Mouse (Mus musculus) stomach, postnatal 0 days (tissue): ENCODE results near the gene Itpk1. TPM values are rescaled to one million over a fixed set of nuclear protein-coding genes. Genes with fewer than 3 reads are reported as not detected.

Experiments
- ATAC-seq: fragments of 200-750 bp; cut with Nextera tagmentation; 2 replicates; pipeline ENCODE4 v1.8.0; 2017; ENCODE audit not compliant: low FRiP score, low TSS enrichment
- DNase-seq: peaks from one replicate; pipeline ENCODE4 v3.0.0-alpha.2; 2016; ENCODE audit warnings: low spot score
- H3K27ac ChIP-seq: fragments of 300-500 bp; sonication (generic); replicated peaks from 2 replicates; pipeline ENCODE4 v1.5.1; 2014; ENCODE audit warnings: mild to moderate bottlenecking, control low read depth
- H3K27me3 ChIP-seq: fragments of 300-500 bp; sonication (generic); 2 replicates; pipeline ENCODE4 v1.6.1; 2014; ENCODE audit warnings: low read length; ENCODE audit not compliant: control insufficient read depth, insufficient read depth
- H3K36me3 ChIP-seq: fragments of 300-500 bp; sonication (generic); 2 replicates; pipeline ENCODE4 v1.6.1; 2014; ENCODE audit warnings: low read length, mixed read lengths; ENCODE audit not compliant: control insufficient read depth, insufficient read depth
- H3K4me1 ChIP-seq: fragments of 300-500 bp; sonication (generic); replicated peaks from 2 replicates; pipeline ENCODE4 v1.6.1; 2014; ENCODE audit warnings: antibody characterized with exemption; ENCODE audit not compliant: control insufficient read depth, insufficient read depth
- H3K4me2 ChIP-seq: fragments of 300-500 bp; sonication (generic); replicated peaks from 2 replicates; pipeline ENCODE4 v1.6.1; 2014; ENCODE audit warnings: low read depth, mild to moderate bottlenecking, control low read depth, moderate library complexity
- H3K4me3 ChIP-seq: fragments of 300-500 bp; sonication (generic); 2 replicates; pipeline ENCODE4 v1.5.1; 2014; ENCODE audit warnings: low read depth, low read length, control low read depth
- H3K9ac ChIP-seq: fragments of 300-500 bp; sonication (generic); 2 replicates; pipeline ENCODE4 v1.6.1; 2014; ENCODE audit warnings: mild to moderate bottlenecking, low read length, control low read depth, mixed read lengths
- H3K9me3 ChIP-seq: fragments of 300-500 bp; sonication (generic); 2 replicates; pipeline ENCODE4 v1.6.1; 2016; ENCODE audit warnings: low read length; ENCODE audit not compliant: control insufficient read depth
- CTCF ChIP-seq: IDR thresholded peaks from 2 replicates; pipeline ENCODE4 v1.5.1; 2016; ENCODE audit warnings: antibody characterized with exemption, low read depth, mild to moderate bottlenecking, moderate library complexity
- EP300 ChIP-seq: optimal IDR thresholded peaks from 2 replicates; pipeline ENCODE3; 2016; ENCODE audit warnings: antibody characterized with exemption
- WGBS: fragments of 180-500 bp; shearing (Covaris S2); extraction: QIAGEN DNeasy Blood & Tissue Kit; methylation state at CpG from one replicate; pipeline ENCODE4 v1.1.7; 2014; 5-methylcytosine and 5-hydroxymethylcytosine counted together
- polyA plus RNA-seq: library from polyadenylated mRNA; unstranded; fragments of >200 nt; fragmentation: Nextera tagmentation; extraction: Ambion mirVana; gene quantifications from 2 replicates; pipeline ENCODE4 v1.2.1, GENCODE M21; 2015

The Itpk1 gene
- polyA plus RNA-seq, 1 experiment from 2014 or later: 21.5 TPM

DNA sequence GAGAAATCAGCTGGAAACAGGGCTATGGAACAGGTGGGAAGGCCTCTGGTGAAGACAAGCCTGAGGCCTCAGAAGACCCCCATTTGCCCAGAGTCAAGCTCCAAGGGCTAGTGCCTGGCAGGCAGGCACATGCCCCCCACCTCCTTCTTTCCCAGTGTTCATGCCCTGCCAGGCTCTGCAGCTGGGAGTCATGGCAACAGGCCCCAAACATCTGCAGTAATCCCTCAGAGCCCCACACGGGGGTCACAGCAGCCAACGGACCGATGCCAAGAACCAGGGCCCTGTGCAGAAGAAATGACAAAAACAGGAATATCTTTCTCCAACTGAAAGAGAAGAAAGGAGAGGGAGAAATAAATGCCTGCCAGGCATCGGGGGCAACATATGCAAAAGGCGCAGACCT lies 20.8 kb downstream of the Itpk1 start:
- no peaks in the 10 kb centered on the region for H3K36me3 ChIP-seq
- peaks cover 4% of the 10 kb centered on the region; the same call in 1 of the 2 replicates for H3K4me1 ChIP-seq
- 66% methylated on average over 5 of the region's 5 CpGs for WGBS
- DNase-seq: no peak
- no peak overlapping the region for H3K4me2 ChIP-seq
- TF ChIP-seq CTCF (no peak), EP300 (no peak)
- H3K9ac ChIP-seq: no peak overlapping the region
- no peak overlapping the region for H3K27ac ChIP-seq
- no peak for ATAC-seq
- no peaks in the 10 kb centered on the region for H3K9me3 ChIP-seq
- H3K27me3 ChIP-seq: no peaks in the 10 kb centered on the region
- H3K4me3 ChIP-seq: no peak overlapping the region

DNA sequence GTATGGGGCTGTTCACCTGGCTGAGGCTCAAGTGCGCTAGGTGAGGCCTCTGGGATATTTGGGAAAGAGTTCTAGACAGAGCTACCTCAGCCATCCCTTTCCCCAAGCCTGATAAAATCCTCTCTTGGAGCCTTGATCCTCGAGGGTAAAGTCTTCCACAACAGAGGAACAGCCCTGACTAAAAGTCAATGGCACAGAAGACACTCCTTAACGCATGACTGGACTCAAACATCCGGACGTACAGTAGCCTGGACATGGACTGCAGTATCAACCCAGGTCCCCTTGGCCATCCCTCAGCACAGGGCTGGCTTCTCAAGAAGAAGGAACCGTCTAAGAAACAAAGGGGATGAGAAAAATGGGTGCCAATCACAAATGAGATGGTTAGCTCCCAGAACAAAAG lies 21.3 kb downstream of the Itpk1 start:
- 75% methylated on average over 6 of the region's 6 CpGs for WGBS
- Histone ChIP-seq H3K9ac (no peak overlapping the region), H3K27ac (no peak overlapping the region)

DNA sequence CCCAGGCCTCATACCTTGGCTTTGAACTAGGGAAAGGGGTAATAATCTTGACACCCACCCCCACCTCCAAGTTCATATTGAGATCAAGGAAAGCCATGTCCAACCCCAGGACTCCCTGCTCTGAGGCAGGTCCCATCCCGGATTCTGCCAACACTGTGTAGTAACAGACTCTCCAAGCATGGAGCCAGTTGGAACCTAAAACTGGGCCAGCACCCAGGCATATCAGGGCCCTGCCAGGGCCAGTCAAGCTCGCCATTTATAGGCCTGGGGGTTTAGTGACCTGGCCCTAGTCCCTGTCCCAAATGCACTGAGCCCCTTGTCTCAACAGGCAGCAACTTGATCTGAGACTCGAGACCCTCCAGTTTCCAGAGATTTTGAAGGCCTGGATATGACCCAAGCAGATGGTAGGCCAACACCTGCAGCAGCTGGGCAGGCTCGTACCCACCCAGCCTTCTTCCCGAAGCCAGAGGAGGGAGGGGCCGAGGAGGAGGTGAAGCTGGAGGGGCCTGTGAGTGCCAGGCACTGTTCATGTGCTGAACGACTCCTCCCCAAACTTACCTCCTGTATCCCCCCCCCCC lies 21.9 kb downstream of the Itpk1 start:
- Histone ChIP-seq H3K9ac (no peak overlapping the region), H3K4me1 (peaks cover 4% of the 10 kb centered on the region; the same call in 1 of the 2 replicates), H3K4me2 (no peak overlapping the region), H3K27ac (no peak overlapping the region; the same call in 1 of the 2 replicates), H3K4me3 (no peak overlapping the region), H3K27me3 (no peaks in the 10 kb centered on the region), H3K9me3 (no peaks in the 10 kb centered on the region), H3K36me3 (no peaks in the 10 kb centered on the region)
- WGBS: 71% methylated on average over 7 of the region's 7 CpGs
- DNase-seq (no peak), ATAC-seq (no peak)
- no peak for TF ChIP-seq EP300
- TF ChIP-seq CTCF: no peak

More for the DNA sequence above, 21.3 kb downstream of the Itpk1 start:
- Histone ChIP-seq H3K4me3 (no peak overlapping the region), H3K4me1 (peaks cover 4% of the 10 kb centered on the region; the same call in 1 of the 2 replicates), H3K4me2 (no peak overlapping the region), H3K36me3 (no peaks in the 10 kb centered on the region), H3K9me3 (no peaks in the 10 kb centered on the region), H3K27me3 (no peaks in the 10 kb centered on the region)
- DNase-seq (no peak), ATAC-seq (no peak)
- TF ChIP-seq CTCF: no peak
- TF ChIP-seq EP300: no peak

DNA sequence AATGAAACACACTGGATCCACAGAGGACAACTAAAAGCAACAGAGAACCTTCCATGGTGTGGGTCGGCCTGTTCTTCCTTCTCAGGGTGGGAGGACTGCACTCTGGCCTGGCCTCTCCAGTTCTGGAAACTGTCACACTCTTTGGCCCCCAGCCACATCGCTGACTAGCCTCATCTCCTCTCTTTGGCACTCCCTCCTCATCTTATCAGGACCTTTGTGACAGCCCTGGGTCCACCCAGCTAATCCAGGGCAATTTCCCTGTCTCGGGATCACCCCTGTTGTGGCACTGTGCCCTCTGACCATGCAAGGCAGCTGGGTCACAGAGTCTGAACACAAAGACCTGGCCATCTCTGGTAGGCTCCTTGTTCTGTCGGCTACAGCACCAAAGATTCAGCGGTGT lies 22.6 kb downstream of the Itpk1 start:
- DNase-seq (peak; percentile 47), ATAC-seq (peak; percentile 72)
- Histone ChIP-seq H3K4me1 (peaks cover 4% of the 10 kb centered on the region; the same call in 1 of the 2 replicates), H3K4me3 (no peak overlapping the region), H3K27me3 (no peaks in the 10 kb centered on the region), H3K9me3 (no peaks in the 10 kb centered on the region), H3K36me3 (no peaks in the 10 kb centered on the region), H3K27ac (no peak overlapping the region; the same call in 1 of the 2 replicates), H3K4me2 (no peak overlapping the region), H3K9ac (no peak overlapping the region)
- TF ChIP-seq EP300: no peak
- TF ChIP-seq CTCF: no peak
- WGBS: 68% methylated on average over 5 of the region's 5 CpGs

DNA sequence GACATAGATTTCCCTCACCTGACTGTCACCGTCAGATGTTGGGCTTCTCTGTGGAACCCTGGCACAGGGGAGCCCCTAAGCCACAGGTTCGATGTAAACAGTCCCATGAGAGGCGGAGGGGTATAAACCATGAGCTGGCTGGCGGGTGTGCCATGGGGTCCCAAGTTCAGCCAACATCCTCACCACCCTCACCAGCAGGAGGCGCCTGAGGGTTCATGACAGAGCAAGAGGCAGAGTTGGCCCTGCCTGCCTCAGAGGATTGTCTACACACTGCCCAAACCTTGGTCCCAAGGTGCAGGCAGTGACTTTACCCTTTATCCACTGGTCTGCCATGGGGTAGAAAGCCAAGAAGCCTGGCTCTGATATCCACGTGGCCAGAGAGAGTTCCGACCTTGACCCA lies 23.1 kb downstream of the Itpk1 start:
- TF ChIP-seq EP300 (no peak), CTCF (peak; percentile 56)
- no peak overlapping the region for H3K4me2 ChIP-seq
- DNase-seq (no peak), ATAC-seq (no peak)
- no peaks in the 10 kb centered on the region for H3K27me3 ChIP-seq
- H3K9me3 ChIP-seq: no peaks in the 10 kb centered on the region
- no peak overlapping the region for H3K4me3 ChIP-seq
- WGBS: 84% methylated on average over 7 of the region's 7 CpGs
- H3K4me1 ChIP-seq: peaks cover 4% of the 10 kb centered on the region; the same call in 1 of the 2 replicates
- H3K9ac ChIP-seq: no peak overlapping the region
- H3K36me3 ChIP-seq: no peaks in the 10 kb centered on the region
- no peak overlapping the region for H3K27ac ChIP-seq

DNA sequence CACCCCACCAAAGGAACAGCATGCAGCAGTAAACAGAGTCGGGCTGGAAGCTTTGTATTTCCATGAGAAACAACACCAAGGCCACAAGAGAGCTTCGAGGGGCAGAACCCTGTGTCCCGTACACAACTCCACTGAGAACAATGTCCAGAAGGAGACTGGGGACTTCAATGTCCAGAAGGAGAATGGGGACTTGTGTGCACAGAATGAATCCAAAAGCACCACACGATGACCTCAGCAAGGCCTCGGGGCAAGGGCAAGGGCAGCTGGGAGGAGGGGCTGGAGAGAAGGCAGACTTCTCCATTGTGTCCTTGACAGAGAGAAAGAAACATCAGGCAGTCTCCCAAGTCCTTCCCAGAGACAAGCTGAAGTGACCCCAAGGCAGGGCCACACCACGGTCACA lies 25.9 kb downstream of the Itpk1 start:
- H3K4me1 ChIP-seq: no peaks in the 10 kb centered on the region; the same call in 1 of the 2 replicates
- H3K27me3 ChIP-seq: no peaks in the 10 kb centered on the region
- DNase-seq (no peak), ATAC-seq (no peak)
- 65% methylated on average over 6 of the region's 6 CpGs for WGBS
- TF ChIP-seq CTCF: no peak
- TF ChIP-seq EP300: no peak
- H3K9ac ChIP-seq: no peak overlapping the region
- H3K4me3 ChIP-seq: no peak overlapping the region
- no peaks in the 10 kb centered on the region for H3K9me3 ChIP-seq
- H3K36me3 ChIP-seq: no peaks in the 10 kb centered on the region
- no peak overlapping the region for H3K27ac ChIP-seq
- H3K4me2 ChIP-seq: no peak overlapping the region
